In the genomic region with DNA sequence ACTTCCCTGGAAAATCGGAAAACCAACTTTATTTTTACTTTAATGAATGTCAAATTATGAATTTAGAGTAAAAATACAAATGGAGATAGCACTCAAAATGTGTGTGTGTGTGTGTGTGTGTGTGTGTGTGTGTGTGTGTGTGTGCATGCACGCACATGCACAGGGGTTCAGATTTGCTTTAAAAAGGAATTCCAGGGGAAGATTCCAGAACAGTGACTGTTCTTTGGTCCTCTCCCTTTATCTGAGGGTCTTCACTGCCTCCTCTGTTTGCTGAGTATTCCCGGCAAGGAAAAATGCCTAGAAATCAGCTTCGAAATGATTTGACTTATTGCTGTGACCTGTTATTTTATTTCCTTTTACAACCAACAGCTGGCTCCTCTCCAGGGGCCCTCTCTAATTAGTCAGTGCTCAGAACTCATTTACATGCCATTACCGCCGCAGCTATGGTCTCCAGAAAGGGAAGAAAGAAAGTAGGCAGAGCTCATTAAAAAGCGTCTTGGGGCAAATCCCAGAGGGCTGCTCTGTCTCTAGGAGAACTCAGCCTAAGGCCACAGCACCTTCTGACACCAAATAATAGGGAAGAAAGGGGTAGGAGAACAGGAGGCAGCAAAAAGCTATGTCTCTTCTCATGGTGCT, we compare ENCODE assay signal across 10 mouse cellular contexts.
DNase-seq lines count a peak whose midpoint lies in the region; ATAC-seq and TF ChIP-seq lines count a peak whose summit lies in the region.
"Had no signal": no experiment of that assay in that cellular context is flagged by ENCODE, and none has a peak within 500 bp of the region (broad histone marks: within the 10 kb centered on the region; RNA-seq: fewer than 3 reads in every experiment).

No protein-coding gene starts in this region.

- no peak for TF ChIP-seq EP300 in lung, postnatal 0 days (IDR thresholded peaks at IDR 0.05)

- no peak overlapping the region for H3K4me2 ChIP-seq in hindbrain, embryonic 14.5 days (replicated peaks)
- H3K4me2 ChIP-seq in limb, embryonic 11.5 days (ENCODE audit: low read depth, severe bottlenecking), result no peak overlapping the region
- no peak overlapping the region for H3K4me2 ChIP-seq in intestine, embryonic 16.5 days (ENCODE audit: low read depth, low read length)
- no peak overlapping the region for H3K4me2 ChIP-seq in lung, postnatal 0 days (replicated peaks; ENCODE audit: low read depth, low read length)
- H3K4me2 ChIP-seq: stomach, embryonic 15.5 days had no signal

- peak overlapping the region; percentile 47 for H3K27ac ChIP-seq in hindbrain, embryonic 14.5 days
- no peak overlapping the region for H3K27ac ChIP-seq in limb, embryonic 11.5 days (replicated peaks; ENCODE audit: low read depth, low read length)
- no peak overlapping the region for H3K27ac ChIP-seq in intestine, embryonic 16.5 days (ENCODE audit: low read length)
- H3K27ac ChIP-seq in lung, postnatal 0 days (ENCODE audit: low read length), result no peak overlapping the region
- H3K27ac ChIP-seq: stomach, embryonic 15.5 days had no signal

- H3K36me3 ChIP-seq in hindbrain, embryonic 14.5 days (replicated peaks; ENCODE audit: control insufficient read depth, insufficient read depth), result no peaks in the 10 kb centered on the region
- H3K36me3 ChIP-seq in limb, embryonic 11.5 days (ENCODE audit: control insufficient read depth, insufficient read depth, low read length), result no peaks in the 10 kb centered on the region
- no peaks in the 10 kb centered on the region for H3K36me3 ChIP-seq in intestine, embryonic 16.5 days (ENCODE audit: control insufficient read depth, insufficient read depth, low read length)
- no peaks in the 10 kb centered on the region for H3K36me3 ChIP-seq in lung, postnatal 0 days (ENCODE audit: insufficient read depth, low read length)
- H3K36me3 ChIP-seq: stomach, embryonic 15.5 days had no signal

- WGBS in hindbrain, embryonic 14.5 days, result 29% methylated on average over 7 of the region's 7 CpGs
- 16% methylated on average over 7 of the region's 7 CpGs for WGBS in limb, embryonic 11.5 days
- WGBS in intestine, embryonic 16.5 days, result 36% methylated on average over 7 of the region's 7 CpGs
- 49% methylated on average over 7 of the region's 7 CpGs for WGBS in lung, postnatal 0 days

- no peak overlapping the region for H3K9ac ChIP-seq in hindbrain, embryonic 14.5 days
- no peak overlapping the region for H3K9ac ChIP-seq in limb, embryonic 11.5 days (ENCODE audit: low read length)
- no peak overlapping the region for H3K9ac ChIP-seq in intestine, embryonic 16.5 days (ENCODE audit: low read depth, low read length)
- H3K9ac ChIP-seq in lung, postnatal 0 days (replicated peaks; ENCODE audit: low read depth), result no peak overlapping the region
- H3K9ac ChIP-seq: stomach, embryonic 15.5 days had no signal

- peak; percentile 72 for DNase-seq in brain, adult 2 months (ENCODE audit: low read depth, low spot score)
- DNase-seq in embryo, embryonic 11 days, result peak; percentile 57
- peak; percentile 80 for DNase-seq in hindbrain, embryonic 14.5 days (ENCODE audit: low spot score)
- peak; percentile 42 for DNase-seq in limb, embryonic 11.5 days (ENCODE audit: low spot score)
- no peak for DNase-seq in thymus, postnatal 14 days
- DNase-seq in liver, result no peak
- DNase-seq in lung, postnatal 0 days (ENCODE audit: low spot score), result no peak

- TF ChIP-seq CTCF in lung, postnatal 0 days (IDR thresholded peaks at IDR 0.05), result no peak

- peaks cover 13% of the 10 kb centered on the region for H3K4me1 ChIP-seq in hindbrain, embryonic 14.5 days (replicated peaks; ENCODE audit: control insufficient read depth, insufficient read depth, low read length)
- H3K4me1 ChIP-seq in limb, embryonic 11.5 days (ENCODE audit: control insufficient read depth, insufficient read depth, low read length), result no peaks in the 10 kb centered on the region
- H3K4me1 ChIP-seq in intestine, embryonic 16.5 days (ENCODE audit: control insufficient read depth, insufficient read depth, low read length), result no peaks in the 10 kb centered on the region
- no peaks in the 10 kb centered on the region for H3K4me1 ChIP-seq in lung, postnatal 0 days (ENCODE audit: insufficient read depth, low read depth, low read length)
- H3K4me1 ChIP-seq: stomach, embryonic 15.5 days had no signal

- no peaks in the 10 kb centered on the region for H3K9me3 ChIP-seq in hindbrain, embryonic 14.5 days (ENCODE audit: control insufficient read depth, low read length)
- H3K9me3 ChIP-seq in limb, embryonic 11.5 days (ENCODE audit: control insufficient read depth, low read length), result no peaks in the 10 kb centered on the region
- no peaks in the 10 kb centered on the region for H3K9me3 ChIP-seq in intestine, embryonic 16.5 days (ENCODE audit: control insufficient read depth, low read length)
- H3K9me3 ChIP-seq in lung, postnatal 0 days (ENCODE audit: low read length), result no peaks in the 10 kb centered on the region
- H3K9me3 ChIP-seq: stomach, embryonic 15.5 days had no signal

- H3K27me3 ChIP-seq in hindbrain, embryonic 14.5 days (ENCODE audit: control insufficient read depth, insufficient read depth, low read length), result no peaks in the 10 kb centered on the region
- H3K27me3 ChIP-seq in limb, embryonic 11.5 days (ENCODE audit: control insufficient read depth, insufficient read depth, low read length), result no peaks in the 10 kb centered on the region
- no peaks in the 10 kb centered on the region for H3K27me3 ChIP-seq in intestine, embryonic 16.5 days (replicated peaks; ENCODE audit: control insufficient read depth, insufficient read depth, low read length)
- H3K27me3 ChIP-seq in lung, postnatal 0 days (replicated peaks; ENCODE audit: insufficient read depth, low read length), result no peaks in the 10 kb centered on the region
- H3K27me3 ChIP-seq: Patski; stomach, embryonic 15.5 days had no signal

- ATAC-seq in hindbrain, embryonic 14.5 days (ENCODE audit: low FRiP score), result peak; percentile 91
- no peak for ATAC-seq in limb, embryonic 11.5 days (ENCODE audit: insufficient number of reproducible peaks, low FRiP score, low TSS enrichment, low read depth)
- no peak for ATAC-seq in intestine, embryonic 16.5 days
- ATAC-seq in lung, postnatal 0 days, result no peak
- ATAC-seq: Patski had no signal

- H3K4me3 ChIP-seq in hindbrain, embryonic 14.5 days (replicated peaks; ENCODE audit: low read length), result no peak overlapping the region
- H3K4me3 ChIP-seq in limb, embryonic 11.5 days (ENCODE audit: low read depth, low read length), result no peak overlapping the region
- H3K4me3 ChIP-seq in intestine, embryonic 16.5 days (ENCODE audit: low read length), result no peak overlapping the region
- H3K4me3 ChIP-seq in lung, postnatal 0 days (ENCODE audit: low read depth, low read length), result no peak overlapping the region
- H3K4me3 ChIP-seq: stomach, embryonic 15.5 days had no signal

Comparison
In these comparisons a context has a peak if more than half of its experiments do, and no peak if none do; other contexts are left out.
1. DNase-seq: peak in brain, adult 2 months (single experiment), embryo, embryonic 11 days (single experiment), hindbrain, embryonic 14.5 days (single experiment) and limb, embryonic 11.5 days (single experiment); none in thymus, postnatal 14 days (single experiment), liver (single experiment) and lung, postnatal 0 days (single experiment).